Mouse (Mus musculus) neural tube, postnatal 0 days (tissue): ENCODE measurements around the gene Dtwd1. TPM values are rescaled to one million over a fixed set of nuclear protein-coding genes. Genes with fewer than 3 reads are reported as not detected.

Source experiments
- polyA plus RNA-seq: library from polyadenylated mRNA; unstranded; fragments of >200 nt; fragmentation: Nextera tagmentation; extraction: Ambion mirVana; gene quantifications from 2 replicates; pipeline ENCODE4 v1.2.1, GENCODE M21; 2015

The Dtwd1 gene
- 18.8 TPM in 2 replicates for polyA plus RNA-seq

GRCm38 (mm10) chr2:126151855-126152571, at the start of gene Dtwd1, which contains the start of gene Fam227b:
Dtwd1 (plus strand) TSS chr2:126152141.
Fam227b (minus strand) TSS chr2:126152004.

GRCm38 (mm10) chr2:126214800-126215199, 62.9 kb downstream of the Dtwd1 start, which contains the start of gene Gm17555:
Gm17555 (plus strand) TSS chr2:126215100.

Other genes with a start within 250 kb of the Dtwd1 start
- 0.61 and 0.95 TPM in 2 replicates for gene Fgf7, start 117.5 kb upstream of the Dtwd1 start, polyA plus RNA-seq
- gene Fam227b, start 137 bp upstream of the Dtwd1 start, polyA plus RNA-seq, result 0.41 and 0.72 TPM in 2 replicates
- not detected in 2 replicates for gene Gm17555, start 63.0 kb downstream of the Dtwd1 start, polyA plus RNA-seq